Mouse (Mus musculus) lung, postnatal 0 days (tissue): Measurements from ENCODE around the gene Noxa1.

Experiments
- CTCF ChIP-seq: IDR thresholded peaks from 2 replicates; pipeline ENCODE4 v1.5.1; 2016; ENCODE audit warnings: antibody characterized with exemption, mild to moderate bottlenecking
- EP300 ChIP-seq: IDR thresholded peaks from 2 replicates; pipeline ENCODE4 v1.6.1; 2016; ENCODE audit warnings: antibody characterized with exemption, mild to moderate bottlenecking, control low read depth

- TF ChIP-seq EP300, result no peak
- no peak for TF ChIP-seq CTCF
Measured at GRCm38 (mm10) chr2:25085571-25085970, 9.4 kb downstream of the Noxa1 start.
